Mouse (Mus musculus) heart, adult 2 months (tissue): Measurements from ENCODE around the gene Stac2. TPM values are rescaled to one million over a fixed set of nuclear protein-coding genes. Genes with fewer than 3 reads are reported as not detected.
A peak's percentile ranks its signal among the peaks of the same experiment; 100 is the strongest.

Source experiments
- DNase-seq, 2 experiments: peaks; one replicate each; pipeline ENCODE4 v3.0.0; 2021
- H3K27ac ChIP-seq: fragments of 200-600 bp; 2 replicates; pipeline ENCODE4 v1.8.1; 2022
- H3K27me3 ChIP-seq: fragments of 200-500 bp; 2 replicates; pipeline ENCODE4 v1.6.1; 2012; ENCODE audit warnings: mild to moderate bottlenecking, low read length, inconsistent platforms, mixed read lengths; ENCODE audit not compliant: control insufficient read depth, insufficient read depth
- H3K36me3 ChIP-seq: fragments of 200-500 bp; 2 replicates; pipeline ENCODE4 v1.6.1; 2012; ENCODE audit warnings: low read length, inconsistent platforms; ENCODE audit not compliant: control insufficient read depth, insufficient read depth
- H3K4me1 ChIP-seq: fragments of 200-500 bp; 2 replicates; pipeline ENCODE4 v1.6.1; 2011; ENCODE audit warnings: low read length; ENCODE audit not compliant: control insufficient read depth, insufficient read depth
- H3K4me3 ChIP-seq: fragments of 200-600 bp; 2 replicates; pipeline ENCODE4 v1.8.1; 2022
- H3K79me2 ChIP-seq: fragments of 200-500 bp; replicated peaks from 2 replicates; pipeline ENCODE4 v1.6.1; 2012; ENCODE audit warnings: mild to moderate bottlenecking, inconsistent platforms, low read length, moderate library complexity, mixed read lengths; ENCODE audit not compliant: control insufficient read depth, insufficient read depth
- H3K9ac ChIP-seq: fragments of 200-500 bp; 2 replicates; pipeline ENCODE4 v1.6.1; 2012; ENCODE audit warnings: low read depth, mild to moderate bottlenecking, control low read depth, inconsistent platforms, low read length, mixed read lengths
- CTCF ChIP-seq: fragments of 200-600 bp; IDR thresholded peaks from 2 replicates; pipeline ENCODE4 v1.8.1; 2022; ENCODE audit warnings: antibody characterized with exemption, mild to moderate bottlenecking, moderate library complexity
- EP300 ChIP-seq: fragments of 200-500 bp; IDR thresholded peaks from 2 replicates; pipeline ENCODE4 v1.6.1; 2011; ENCODE audit warnings: low read depth, low read length, control low read depth; ENCODE audit not compliant: insufficient read depth
- POLR2A ChIP-seq: fragments of 200-500 bp; IDR thresholded peaks from 2 replicates; pipeline ENCODE4 v1.6.1; 2011; ENCODE audit warnings: mild to moderate bottlenecking, low read depth, low read length, control low read depth; ENCODE audit not compliant: insufficient read depth
- WGBS: fragments of 180-500 bp; shearing (Covaris S2); methylation state at CpG from one replicate; pipeline ENCODE4 v1.1.7; 2018; 5-methylcytosine and 5-hydroxymethylcytosine counted together
- intact Hi-C: fragments of 180-260 bp; cut with DNase I; formaldehyde crosslinking; loops from one replicate; pipeline ENCODE4 v1.15.1; 2025
- polyA plus RNA-seq: library from polyadenylated mRNA; depleted of rRNA; stranded (reverse); fragments of >200 nt; gene quantifications from 2 replicates; pipeline ENCODE4 v1.2.3, GENCODE M21; 2012
- total RNA-seq, 2 experiments: library from RNA; stranded (reverse); gene quantifications; 2 replicates each; pipeline ENCODE4 v1.2.3; 2021

Stac2 gene
- total and polyA plus RNA-seq, 3 experiments: 0.10 to 0.35 (median 0.20) TPM

GRCm38 (mm10) chr11:98019883-98020610 is 33.2 kb downstream of the Stac2 start:
- H3K4me1 ChIP-seq: peaks cover 2% of the 10 kb centered on the region; the same call in 1 of the 2 replicates
- H3K27me3 ChIP-seq: no peaks in the 10 kb centered on the region
- H3K4me3 ChIP-seq: no peak overlapping the region
- no peak overlapping the region for H3K27ac ChIP-seq
- WGBS: 50% methylated on average over 8 of the region's 8 CpGs
- intact Hi-C loops: no loop called here
- no peak overlapping the region for H3K9ac ChIP-seq
- no peaks in the 10 kb centered on the region for H3K79me2 ChIP-seq
- no peak for DNase-seq
- TF ChIP-seq EP300: no peak
- no peaks in the 10 kb centered on the region for H3K36me3 ChIP-seq

GRCm38 (mm10) chr11:98018858-98019641 is 34.2 kb downstream of the Stac2 start:
- H3K27ac ChIP-seq: no peak overlapping the region
- intact Hi-C loops: no loop called here
- WGBS: 61% methylated on average over 10 of the region's 10 CpGs
- DNase-seq: no peak
- H3K27me3 ChIP-seq: no peaks in the 10 kb centered on the region
- H3K4me1 ChIP-seq: peaks cover 2% of the 10 kb centered on the region; the same call in 1 of the 2 replicates
- no peak overlapping the region for H3K4me3 ChIP-seq
- H3K9ac ChIP-seq: no peak overlapping the region
- H3K36me3 ChIP-seq: no peaks in the 10 kb centered on the region
- TF ChIP-seq EP300 (no peak), CTCF (peak; percentile 33)
- no peaks in the 10 kb centered on the region for H3K79me2 ChIP-seq

GRCm38 (mm10) chr11:98018222-98018621 is 35.0 kb downstream of the Stac2 start:
- WGBS: 76% methylated on average over 6 of the region's 6 CpGs
- TF ChIP-seq EP300: no peak
- TF ChIP-seq POLR2A: no peak
- peak; percentile 32 for TF ChIP-seq CTCF
- H3K36me3 ChIP-seq: no peaks in the 10 kb centered on the region
- peaks cover 2% of the 10 kb centered on the region; the same call in 1 of the 2 replicates for H3K4me1 ChIP-seq
- H3K4me3 ChIP-seq: no peak overlapping the region
- H3K27ac ChIP-seq: no peak overlapping the region
- H3K79me2 ChIP-seq: no peaks in the 10 kb centered on the region
- no peak overlapping the region for H3K9ac ChIP-seq
- H3K27me3 ChIP-seq: no peaks in the 10 kb centered on the region
- no peak for DNase-seq
- intact Hi-C loops: no loop called here

- H3K27ac ChIP-seq: no peak overlapping the region
- intact Hi-C loops: no loop called here
- H3K79me2 ChIP-seq: no peaks in the 10 kb centered on the region
- no peak for TF ChIP-seq POLR2A
- no peak for TF ChIP-seq CTCF
- TF ChIP-seq EP300: no peak
- H3K4me3 ChIP-seq: no peak overlapping the region
- H3K36me3 ChIP-seq: no peaks in the 10 kb centered on the region
- no peak overlapping the region for H3K9ac ChIP-seq
- DNase-seq: no peak
- H3K4me1 ChIP-seq: peaks cover 2% of the 10 kb centered on the region; the same call in 1 of the 2 replicates
- H3K27me3 ChIP-seq: no peaks in the 10 kb centered on the region
- 82% methylated on average over 4 of the region's 4 CpGs for WGBS
These were observed 36.4 kb downstream of the Stac2 start for GRCm38 (mm10) chr11:98016824-98017223.

GRCm38 (mm10) chr11:98016177-98016576 is 37.1 kb downstream of the Stac2 start:
- TF ChIP-seq EP300: no peak
- no peak for TF ChIP-seq CTCF
- no peak for TF ChIP-seq POLR2A
- intact Hi-C loops: no loop called here
- H3K79me2 ChIP-seq: no peaks in the 10 kb centered on the region
- H3K27me3 ChIP-seq: no peaks in the 10 kb centered on the region
- no peak for DNase-seq
- no peaks in the 10 kb centered on the region for H3K36me3 ChIP-seq
- H3K27ac ChIP-seq: no peak overlapping the region
- 92% methylated on average over 5 of the region's 5 CpGs for WGBS
- H3K9ac ChIP-seq: no peak overlapping the region
- H3K4me1 ChIP-seq: no peaks in the 10 kb centered on the region
- no peak overlapping the region for H3K4me3 ChIP-seq

GRCm38 (mm10) chr11:98012831-98013230 is 40.4 kb downstream of the Stac2 start:
- Histone ChIP-seq H3K9ac (no peak overlapping the region), H3K79me2 (no peaks in the 10 kb centered on the region), H3K36me3 (no peaks in the 10 kb centered on the region), H3K27ac (no peak overlapping the region), H3K4me1 (no peaks in the 10 kb centered on the region), H3K4me3 (no peak overlapping the region), H3K27me3 (no peaks in the 10 kb centered on the region)
- WGBS: 86% methylated on average over 10 of the region's 10 CpGs
- no peak for DNase-seq
- intact Hi-C loops: no loop called here
- TF ChIP-seq CTCF: no peak
- TF ChIP-seq POLR2A: no peak
- TF ChIP-seq EP300: no peak
